Mouse (Mus musculus) forebrain, embryonic 10.5 days (tissue): ENCODE measurements at regions not wholly inside any gene's neighbourhood (a gene's known extent, or its start where the extent isn't known, plus 50 kb on each side); places are given as distances from the start of the nearest gene placed in this dataset.

Source experiments
- DNase-seq: peaks from one replicate; pipeline ENCODE4 v3.0.0-alpha.2; 2017; ENCODE audit warnings: low spot score; ENCODE audit errors: extremely low spot score
- H3K27ac ChIP-seq: fragments of 300-500 bp; sonication (generic); 2 replicates; pipeline ENCODE4 v1.5.1; 2016; ENCODE audit warnings: mild to moderate bottlenecking
- H3K27me3 ChIP-seq: fragments of 300-500 bp; sonication (generic); 2 replicates; pipeline ENCODE4 v1.6.1; 2016; ENCODE audit warnings: mild to moderate bottlenecking; ENCODE audit not compliant: poor library complexity, severe bottlenecking
- H3K36me3 ChIP-seq: fragments of 300-500 bp; sonication (generic); replicated peaks from 2 replicates; pipeline ENCODE4 v1.6.1; 2016; ENCODE audit warnings: mild to moderate bottlenecking, moderate library complexity
- H3K4me1 ChIP-seq: fragments of 300-500 bp; sonication (generic); 2 replicates; pipeline ENCODE4 v1.6.1; 2016
- H3K4me3 ChIP-seq: fragments of 300-500 bp; sonication (generic); 2 replicates; pipeline ENCODE4 v1.5.1; 2016; ENCODE audit warnings: mild to moderate bottlenecking, moderate library complexity
- H3K9me3 ChIP-seq: fragments of 300-500 bp; sonication (generic); 2 replicates; pipeline ENCODE4 v1.6.1; 2016; ENCODE audit warnings: mild to moderate bottlenecking, moderate library complexity
- whole genome bisulfite sequencing: fragments of 180-500 bp; shearing (Covaris S2); methylation state at CpG from one replicate; pipeline ENCODE4 v1.1.7; 2016; 5-methylcytosine and 5-hydroxymethylcytosine counted together

DNA sequence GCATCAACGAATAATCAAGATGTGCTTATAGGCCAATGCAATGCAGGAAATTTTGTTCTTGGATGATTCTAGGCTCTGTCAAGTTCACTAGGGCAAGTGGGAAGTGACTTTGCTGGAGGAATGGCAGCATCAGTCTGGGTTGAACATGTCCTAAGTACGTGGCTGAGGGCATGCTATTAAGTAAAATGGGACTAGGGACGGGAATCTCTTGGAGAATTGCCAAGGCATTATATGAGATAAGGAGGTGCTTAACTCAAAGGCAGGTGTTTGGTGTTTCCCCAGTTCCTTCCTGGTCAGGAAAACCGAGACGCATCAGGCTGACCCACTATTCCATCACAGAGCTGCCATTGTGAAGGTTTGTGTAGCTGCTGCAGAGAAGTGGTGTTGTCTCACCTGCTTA is 307.0 kb downstream of the Med13l start:
- Histone ChIP-seq H3K4me1 (no peaks in the 10 kb centered on the region), H3K27ac (no peak overlapping the region), H3K27me3 (no peaks in the 10 kb centered on the region), H3K9me3 (peaks cover 20% of the 10 kb centered on the region), H3K4me3 (no peak overlapping the region), H3K36me3 (no peaks in the 10 kb centered on the region)
- no peak for DNase-seq
- 90% methylated on average over 5 of the region's 5 CpGs for WGBS

DNA sequence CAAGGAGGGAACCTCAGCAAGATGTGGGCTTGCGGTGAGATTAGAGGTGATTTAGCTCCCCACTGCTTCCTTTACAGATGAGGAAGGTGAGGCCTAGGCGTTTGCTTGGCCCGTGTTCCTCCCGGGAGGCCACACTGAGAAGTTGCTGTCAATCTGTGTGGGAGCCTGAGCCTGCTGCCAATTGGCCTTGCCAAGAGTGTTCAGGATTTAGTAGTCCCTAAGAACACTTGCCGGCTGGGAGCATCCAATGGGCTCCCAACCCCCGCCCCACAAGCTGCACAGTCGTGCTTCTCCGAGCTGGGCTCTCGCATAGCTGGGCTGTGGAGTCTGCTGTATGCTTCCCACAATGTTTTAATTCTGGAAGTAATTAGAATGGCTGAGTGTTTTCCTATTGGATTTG is 308.9 kb downstream of the Med13l start:
- DNase-seq = no peak
- 0 out of 2 replicates have a peak, but pooled peaks cover 5% of the 10 kb centered on the region for H3K4me1 ChIP-seq
- peaks cover 17% of the 10 kb centered on the region for H3K27me3 ChIP-seq
- 82% methylated on average over 9 of the region's 9 CpGs for WGBS
- no peak overlapping the region for H3K27ac ChIP-seq
- no peak overlapping the region for H3K4me3 ChIP-seq
- peaks cover 12% of the 10 kb centered on the region for H3K9me3 ChIP-seq
- no peaks in the 10 kb centered on the region for H3K36me3 ChIP-seq

- WGBS = 25% methylated on average over 7 of the region's 7 CpGs
- no peak overlapping the region for H3K4me3 ChIP-seq
These were observed 313.4 kb downstream of the Med13l start for GRCm38 (mm10) chr5:118873871-118874270.

DNA sequence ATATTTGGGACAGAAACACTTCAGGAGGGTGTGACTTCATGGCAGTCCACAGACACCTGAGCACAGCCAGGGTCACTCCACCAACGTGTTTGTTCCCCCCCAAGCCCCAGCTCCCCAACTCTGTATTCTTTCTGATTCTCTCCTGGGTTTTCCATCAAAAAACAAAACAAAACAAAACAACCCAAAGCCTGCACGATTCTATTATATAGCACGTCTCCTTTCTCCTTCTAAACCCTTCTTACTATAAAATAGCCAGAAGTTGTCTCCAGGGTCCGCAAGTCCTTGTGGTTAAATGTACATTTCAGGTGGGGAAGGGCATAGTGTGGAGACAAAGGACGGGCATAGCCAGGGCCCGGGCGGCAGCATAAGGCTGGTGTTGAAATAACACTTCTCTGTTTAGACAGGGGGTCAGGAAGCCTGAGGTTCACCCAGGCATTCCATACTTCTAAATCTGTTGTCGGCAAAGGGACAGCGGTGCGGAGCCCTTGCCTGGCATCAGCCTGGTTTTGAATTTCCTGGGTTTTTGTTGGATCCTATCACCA is 314.7 kb downstream of the Med13l start:
- H3K4me1 ChIP-seq = peaks cover 26% of the 10 kb centered on the region
- H3K36me3 ChIP-seq = no peaks in the 10 kb centered on the region
- peaks cover 70% of the 10 kb centered on the region for H3K27me3 ChIP-seq
- no peaks in the 10 kb centered on the region for H3K9me3 ChIP-seq
- 67% methylated on average over 10 of the region's 10 CpGs for WGBS
- no peak overlapping the region for H3K4me3 ChIP-seq
- DNase-seq = no peak
- no peak overlapping the region for H3K27ac ChIP-seq

More at GRCm38 (mm10) chr5:118873871-118874270, 313.4 kb downstream of the Med13l start:
- Histone ChIP-seq H3K4me1 (peaks cover 21% of the 10 kb centered on the region), H3K9me3 (no peaks in the 10 kb centered on the region), H3K36me3 (no peaks in the 10 kb centered on the region), H3K27ac (no peak overlapping the region), H3K27me3 (peaks cover 62% of the 10 kb centered on the region)
- DNase-seq = no peak

- Histone ChIP-seq H3K4me3 (peak overlapping the region; percentile 46), H3K36me3 (no peaks in the 10 kb centered on the region), H3K27ac (no peak overlapping the region), H3K9me3 (no peaks in the 10 kb centered on the region), H3K27me3 (peaks cover 85% of the 10 kb centered on the region), H3K4me1 (peaks cover 32% of the 10 kb centered on the region)
- no peak for DNase-seq
- 11% methylated on average over 18 of the region's 18 CpGs for WGBS
These were observed 316.3 kb downstream of the Med13l start for GRCm38 (mm10) chr5:118876586-118877312.

- Histone ChIP-seq H3K36me3 (no peaks in the 10 kb centered on the region), H3K27ac (no peak overlapping the region), H3K4me3 (peak overlapping the region; percentile 46), H3K9me3 (no peaks in the 10 kb centered on the region), H3K27me3 (peaks cover 90% of the 10 kb centered on the region), H3K4me1 (peaks cover 32% of the 10 kb centered on the region)
- DNase-seq = peak; percentile 63
- under 1% methylated on average over 12 of the region's 12 CpGs for WGBS
These were observed 316.8 kb downstream of the Med13l start for GRCm38 (mm10) chr5:118877313-118877669.

DNA sequence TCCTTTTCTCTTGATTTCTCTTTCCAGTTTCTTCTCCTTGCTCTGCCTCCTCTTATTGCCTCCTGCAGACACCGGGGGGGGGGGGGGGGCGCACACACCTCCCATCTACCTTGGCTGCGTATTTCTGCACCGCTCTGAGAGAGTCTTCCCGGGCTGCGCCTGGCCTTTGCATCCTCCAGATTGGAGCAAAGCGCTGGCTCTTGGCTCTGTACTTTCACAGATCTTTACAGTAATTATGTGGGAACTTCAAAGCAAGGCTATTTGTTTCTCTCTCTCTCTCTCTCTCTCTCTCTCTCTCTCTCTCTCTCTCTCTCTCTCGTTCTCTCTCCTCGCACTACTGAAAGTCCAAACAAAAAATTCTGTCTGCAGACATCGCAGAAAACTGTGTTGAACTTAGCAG is 317.4 kb downstream of the Med13l start:
- H3K27me3 ChIP-seq = peaks cover 89% of the 10 kb centered on the region
- H3K4me1 ChIP-seq = peaks cover 32% of the 10 kb centered on the region
- no peak overlapping the region for H3K27ac ChIP-seq
- H3K9me3 ChIP-seq = no peaks in the 10 kb centered on the region
- no peak for DNase-seq
- WGBS = 25% methylated on average over 10 of the region's 10 CpGs
- H3K36me3 ChIP-seq = no peaks in the 10 kb centered on the region
- 0 out of 2 replicates have a peak overlapping the region, but pooled peaks have one; percentile 46 for H3K4me3 ChIP-seq

GRCm38 (mm10) chr5:118878722-118879121 is 318.2 kb downstream of the Med13l start:
- Histone ChIP-seq H3K9me3 (no peaks in the 10 kb centered on the region), H3K27me3 (peaks cover 81% of the 10 kb centered on the region), H3K27ac (no peak overlapping the region), H3K36me3 (no peaks in the 10 kb centered on the region), H3K4me1 (peaks cover 31% of the 10 kb centered on the region), H3K4me3 (no peak overlapping the region)
- WGBS = 43% methylated on average over 10 of the region's 10 CpGs
- DNase-seq = peak; percentile 21

DNA sequence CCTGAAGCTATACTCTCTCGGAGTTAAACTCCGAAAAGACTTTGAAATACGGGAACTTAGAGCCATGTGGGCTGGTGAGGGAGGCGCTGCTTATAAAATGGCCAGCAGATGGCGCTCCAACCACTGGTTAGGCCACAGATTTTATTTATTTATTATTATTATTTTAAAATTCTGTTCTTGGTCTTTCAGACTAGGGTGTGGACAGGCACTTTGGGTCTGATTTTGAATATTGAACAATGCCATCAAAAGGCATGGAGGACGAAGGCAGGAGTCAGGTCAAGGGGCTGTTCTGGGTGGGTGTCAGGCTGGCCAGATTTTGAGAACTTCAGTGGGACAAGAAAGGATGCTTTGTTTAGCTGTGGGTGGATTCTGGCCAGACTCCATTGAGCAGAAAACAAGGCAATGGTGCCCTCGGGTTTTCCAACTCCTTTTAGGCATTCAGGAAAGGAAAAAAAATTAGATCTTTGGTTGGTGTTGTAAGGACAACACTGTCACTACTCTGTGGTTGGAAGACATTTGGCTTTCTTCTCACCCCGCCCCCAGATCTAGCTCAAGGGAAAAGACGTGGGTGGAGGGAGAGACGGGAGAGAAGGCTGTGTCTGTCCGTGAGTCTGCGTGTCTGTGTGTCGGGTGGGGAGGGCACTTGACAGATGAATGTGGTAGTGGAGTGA is 319.5 kb downstream of the Med13l start:
- 0 out of 2 replicates have a peak overlapping the region, but pooled peaks have one; percentile 2 for H3K27ac ChIP-seq
- peaks cover 26% of the 10 kb centered on the region for H3K4me1 ChIP-seq

DNA sequence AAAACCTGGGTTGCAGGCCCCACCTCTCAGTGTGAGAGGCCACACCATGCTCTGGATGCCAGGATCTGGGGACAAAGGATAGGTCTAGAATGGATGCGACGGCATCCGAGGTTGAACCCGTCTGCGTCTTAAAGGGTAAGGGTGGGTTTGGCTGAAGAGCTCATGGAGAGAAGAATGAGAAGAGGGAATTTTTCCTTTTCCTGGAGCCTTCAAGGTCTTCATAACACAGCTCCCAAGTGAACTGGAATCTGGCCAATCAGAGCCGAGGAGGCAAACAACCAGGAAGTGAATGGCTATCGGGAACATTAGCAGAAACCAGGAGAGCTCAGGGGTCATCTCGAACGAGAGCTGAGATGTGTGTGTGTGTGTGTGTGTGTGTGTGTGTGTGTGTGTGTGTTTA is 320.1 kb downstream of the Med13l start:
- H3K27ac ChIP-seq = 0 out of 2 replicates have a peak overlapping the region, but pooled peaks have one; percentile 2
- no peaks in the 10 kb centered on the region for H3K36me3 ChIP-seq
- DNase-seq = no peak
- 81% methylated on average over 9 of the region's 9 CpGs for WGBS
- H3K9me3 ChIP-seq = no peaks in the 10 kb centered on the region
- peaks cover 26% of the 10 kb centered on the region for H3K4me1 ChIP-seq
- H3K4me3 ChIP-seq = no peak overlapping the region
- peaks cover 62% of the 10 kb centered on the region for H3K27me3 ChIP-seq

More for the DNA sequence above, 319.5 kb downstream of the Med13l start:
- Histone ChIP-seq H3K4me3 (no peak overlapping the region), H3K9me3 (no peaks in the 10 kb centered on the region), H3K36me3 (no peaks in the 10 kb centered on the region), H3K27me3 (peaks cover 69% of the 10 kb centered on the region)
- peak; percentile 66 for DNase-seq
- WGBS = 24% methylated on average over 13 of the region's 13 CpGs

DNA sequence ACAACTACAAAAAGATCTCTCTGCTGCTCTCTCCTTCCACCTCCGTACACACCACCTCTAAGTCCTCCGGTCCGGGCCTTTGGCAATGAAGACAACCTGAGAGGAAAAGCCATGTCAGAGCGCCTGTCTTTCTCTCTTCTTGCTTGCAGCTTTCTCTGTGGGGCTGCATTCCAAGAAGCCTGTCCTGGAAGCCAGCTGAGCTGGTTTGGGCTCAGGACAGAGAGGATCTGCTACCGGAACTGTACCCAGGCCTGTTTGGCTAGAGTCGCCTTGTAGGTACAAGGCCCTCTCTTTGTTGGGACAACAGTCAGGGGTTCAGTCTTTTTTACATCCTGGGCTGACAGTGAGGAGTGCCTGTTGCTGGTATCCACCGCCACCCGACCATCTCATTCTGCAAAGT is 321.4 kb downstream of the Med13l start:
- Histone ChIP-seq H3K4me3 (no peak overlapping the region), H3K9me3 (no peaks in the 10 kb centered on the region), H3K4me1 (peaks cover 23% of the 10 kb centered on the region), H3K36me3 (no peaks in the 10 kb centered on the region), H3K27me3 (peaks cover 49% of the 10 kb centered on the region), H3K27ac (no peak overlapping the region)
- 96% methylated on average over 8 of the region's 8 CpGs for WGBS
- no peak for DNase-seq

GRCm38 (mm10) chr5:118888131-118888530 is 327.7 kb downstream of the Med13l start:
- Histone ChIP-seq H3K9me3 (no peaks in the 10 kb centered on the region), H3K27me3 (no peaks in the 10 kb centered on the region), H3K27ac (no peak overlapping the region), H3K4me3 (no peak overlapping the region), H3K36me3 (no peaks in the 10 kb centered on the region), H3K4me1 (0 out of 2 replicates have a peak, but pooled peaks cover 3% of the 10 kb centered on the region)
- WGBS = 89% methylated on average over 11 of the region's 11 CpGs
- DNase-seq = no peak

- no peaks in the 10 kb centered on the region for H3K36me3 ChIP-seq
- WGBS = 78% methylated on average over 6 of the region's 6 CpGs
- H3K4me3 ChIP-seq = no peak overlapping the region
- 0 out of 2 replicates have a peak, but pooled peaks cover 3% of the 10 kb centered on the region for H3K4me1 ChIP-seq
- H3K27me3 ChIP-seq = no peaks in the 10 kb centered on the region
- H3K27ac ChIP-seq = no peak overlapping the region
- H3K9me3 ChIP-seq = no peaks in the 10 kb centered on the region
- no peak for DNase-seq
These were observed 330.7 kb downstream of the Med13l start for GRCm38 (mm10) chr5:118891131-118891530.
